Mouse (Mus musculus) spleen, adult 10 weeks (tissue): ENCODE data around the gene Zbed6. TPM values are rescaled to one million over a fixed set of nuclear protein-coding genes. Genes with fewer than 3 reads are reported as not detected.

ENCODE experiments used
- polyA plus RNA-seq: library from polyadenylated mRNA; stranded (reverse); fragments of 350-450 nt; fragmentation: Illumina TruSeq; extraction: RNeasy Lipid Tissue Mini Kit (QIAGEN cat#74804); gene quantifications from one replicate; pipeline ENCODE4 v1.2.3, GENCODE M21; 2015; ENCODE audit warnings: low replicate concordance; ENCODE audit not compliant: insufficient read depth

Gene Zbed6
- 30.3 TPM for polyA plus RNA-seq

DNA sequence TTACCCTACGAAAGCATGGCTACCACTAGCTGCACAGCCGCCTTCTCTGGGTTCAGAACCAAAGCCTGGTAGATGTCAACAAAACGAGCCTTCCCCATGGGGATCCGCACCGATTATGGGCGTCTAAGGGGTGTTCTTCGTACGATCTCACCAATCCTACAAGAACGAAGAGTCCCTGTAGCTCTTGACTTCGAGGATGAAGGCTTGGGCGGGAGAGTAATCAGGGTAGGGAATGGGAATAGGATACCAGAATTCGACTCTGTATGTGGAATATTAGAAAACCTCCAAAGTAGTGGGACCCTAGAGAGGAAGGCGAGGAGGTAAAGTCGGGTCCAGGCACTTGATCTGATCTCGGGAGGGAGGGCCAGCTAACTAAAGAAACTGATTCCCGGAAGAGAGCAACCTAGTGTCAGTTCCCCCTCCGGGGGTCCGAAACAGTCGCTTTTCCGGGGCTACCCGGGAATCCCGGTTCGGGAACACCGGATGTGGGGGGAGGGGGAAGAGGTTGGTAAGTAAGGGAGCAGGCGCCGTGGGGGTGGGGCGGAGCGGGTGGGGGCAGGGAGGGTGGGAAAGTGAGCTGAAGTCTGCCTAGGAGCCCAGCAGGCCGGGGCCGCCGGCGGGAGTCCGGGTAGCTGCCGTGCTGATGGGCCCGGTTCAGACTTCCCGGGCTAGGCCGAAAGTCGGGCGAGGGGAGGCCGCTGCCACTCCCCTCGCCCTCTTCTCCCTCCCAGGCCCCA lies at the start of gene Zbed6:
Gene Zbed6 (minus strand): TSS at position 420 of the 737 bp plus-strand sequence.

DNA sequence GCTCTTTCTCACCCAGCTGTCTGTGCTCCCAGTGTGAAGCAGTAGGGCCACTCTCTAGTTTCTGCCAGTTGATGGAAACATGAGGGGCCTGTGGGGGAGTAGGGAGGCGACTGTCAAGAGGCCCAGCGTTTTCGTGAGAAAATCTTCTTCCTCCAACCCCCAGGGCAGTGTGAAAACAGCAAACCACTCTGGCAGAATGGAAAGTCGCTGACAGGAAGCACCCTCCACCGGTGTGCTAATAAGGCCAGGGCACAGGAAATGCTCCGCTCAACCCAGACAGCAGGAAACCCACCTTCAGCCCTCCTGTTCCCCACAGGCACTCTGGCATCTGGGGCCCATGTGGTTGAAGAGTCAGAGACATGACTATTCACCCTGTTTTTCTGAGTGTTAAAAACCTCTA lies 29.2 kb upstream of the Zbed6 start, which contains the start of gene Lax1:
Gene Lax1 (minus strand): TSS at position 212 of the 400 bp plus-strand sequence.

GRCm38 (mm10) chr1:133661203-133661933 lies 683 bp upstream of the Zbed6 start, which contains the start of gene Gm38394:
Gene Gm38394 (minus strand): TSS chr1:133661318.

DNA sequence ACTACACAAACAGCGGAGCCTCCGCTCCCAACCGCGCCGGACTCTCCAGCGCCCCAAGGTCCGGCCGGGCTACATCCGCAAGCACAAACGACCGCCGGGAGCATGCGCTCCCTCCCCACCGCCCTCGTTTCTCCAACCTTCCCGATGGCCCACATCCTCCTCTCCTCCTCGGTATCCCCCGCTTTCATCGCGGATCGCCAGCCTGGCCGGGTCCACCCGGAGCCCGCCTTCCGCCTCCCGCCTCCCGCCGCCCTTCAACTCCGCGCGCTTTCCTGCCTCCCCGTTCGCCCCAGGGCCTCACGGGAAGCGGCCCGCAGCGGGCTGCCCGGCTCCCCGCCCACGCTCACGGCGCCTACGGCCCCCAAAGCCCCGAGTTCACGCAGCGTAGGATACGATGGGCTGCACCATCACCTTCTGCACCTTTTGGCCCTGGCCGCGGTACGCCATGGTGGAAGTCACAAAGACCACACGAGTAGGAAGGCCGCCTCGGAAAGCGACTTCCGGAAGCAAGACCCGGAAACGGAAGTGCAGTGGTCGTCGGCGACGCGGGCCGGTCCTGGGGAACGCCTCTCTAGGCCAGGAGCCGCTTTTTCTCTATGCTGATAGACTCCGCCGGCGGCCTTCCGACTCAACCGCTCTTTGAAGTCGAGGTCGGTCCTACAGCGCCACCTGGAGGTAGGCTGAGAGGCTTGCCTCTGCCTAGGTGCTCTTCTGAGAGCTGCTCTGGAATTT lies 50.7 kb downstream of the Zbed6 start, which contains the start of gene Snrpe:
Gene Snrpe (minus strand): TSS at position 521 of the 732 bp plus-strand sequence.

Other genes with a start within 250 kb of the Zbed6 start
- 4.8 TPM for gene Sox13, start 236.5 kb downstream of the Zbed6 start, polyA plus RNA-seq
- gene Snrpe, start 50.6 kb downstream of the Zbed6 start, polyA plus RNA-seq = 348 TPM
- gene Gm38394, start 433 bp upstream of the Zbed6 start, polyA plus RNA-seq = 23.1 TPM
- 141 TPM for gene Lax1, start 29.2 kb upstream of the Zbed6 start, polyA plus RNA-seq
- gene Atp2b4, start 140.2 kb upstream of the Zbed6 start, polyA plus RNA-seq = 18.6 TPM
- 0.19 TPM for gene Optc, start 247.1 kb upstream of the Zbed6 start, polyA plus RNA-seq